Mouse (Mus musculus) brain, embryonic 14.5 days (tissue): ENCODE results near the gene Unc13c. TPM values are rescaled to one million over a fixed set of nuclear protein-coding genes. Genes with fewer than 3 reads are reported as not detected.

ENCODE experiments used
- DNase-seq: peaks from one replicate; pipeline ENCODE4 v3.0.0-alpha.2; 2011; ENCODE audit warnings: low read depth
- CTCF ChIP-seq: fragments of 200-500 bp; IDR thresholded peaks from 2 replicates; pipeline ENCODE4 v1.5.1; 2012; ENCODE audit warnings: inconsistent platforms, mild to moderate bottlenecking, moderate library complexity, borderline replicate concordance; ENCODE audit not compliant: insufficient read depth, insufficient read length; ENCODE audit errors: extremely low read depth
- POLR2A ChIP-seq: fragments of 200-500 bp; IDR thresholded peaks from 2 replicates; pipeline ENCODE4 v1.6.1; 2012; ENCODE audit warnings: mild to moderate bottlenecking, inconsistent platforms, borderline replicate concordance; ENCODE audit not compliant: poor library complexity, insufficient read depth, insufficient read length, severe bottlenecking; ENCODE audit errors: extremely low read depth
- polyA plus RNA-seq: library from polyadenylated mRNA; depleted of rRNA; stranded (reverse); fragments of >200 nt; gene quantifications from 2 replicates; pipeline ENCODE4 v1.2.3, GENCODE M21; 2012

The Unc13c gene
- polyA plus RNA-seq, 1 experiment: 2.8 TPM

DNA sequence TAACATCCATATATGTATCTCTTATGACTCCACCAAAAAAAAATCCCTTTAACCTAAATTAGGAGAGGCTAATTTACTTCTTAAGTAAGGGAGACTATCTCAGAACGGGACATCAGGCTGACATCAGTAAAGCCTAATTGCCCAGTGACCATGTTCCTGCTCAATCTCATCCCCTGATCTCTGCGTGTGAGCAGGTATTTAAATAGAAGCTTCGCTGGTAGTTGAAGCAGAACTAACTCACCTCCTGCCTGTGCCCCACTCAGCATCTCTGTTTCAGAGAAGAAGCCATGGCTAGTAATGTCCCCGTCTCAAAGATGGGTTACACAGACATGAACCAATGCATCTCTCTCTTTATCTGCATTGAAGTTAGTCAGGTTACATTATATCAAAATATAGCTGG lies 255.3 kb downstream of the Unc13c start:
- DNase-seq: no peak
- no peak for TF ChIP-seq POLR2A
- TF ChIP-seq CTCF: no peak

DNA sequence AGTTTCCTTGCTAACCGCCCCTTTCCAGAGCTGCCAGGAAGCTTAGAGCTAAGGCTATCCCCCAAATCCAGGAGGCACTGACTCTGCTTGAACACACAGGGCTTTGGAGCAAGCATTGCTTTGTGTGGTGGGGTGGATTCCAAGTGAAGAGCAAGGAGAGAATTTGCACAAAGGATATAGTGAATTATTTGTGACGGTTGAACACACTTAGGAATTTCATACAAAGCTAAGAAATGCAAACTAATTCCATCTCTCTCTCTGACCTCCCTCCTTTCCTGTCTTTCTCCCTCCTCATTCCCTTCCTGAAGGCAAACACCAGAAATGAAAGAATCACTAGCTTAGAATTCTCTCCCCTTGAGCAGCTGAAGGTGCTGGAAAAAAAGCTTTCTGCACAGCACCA lies 271.7 kb downstream of the Unc13c start:
- no peak for TF ChIP-seq CTCF
- no peak for TF ChIP-seq POLR2A
- DNase-seq: no peak

DNA sequence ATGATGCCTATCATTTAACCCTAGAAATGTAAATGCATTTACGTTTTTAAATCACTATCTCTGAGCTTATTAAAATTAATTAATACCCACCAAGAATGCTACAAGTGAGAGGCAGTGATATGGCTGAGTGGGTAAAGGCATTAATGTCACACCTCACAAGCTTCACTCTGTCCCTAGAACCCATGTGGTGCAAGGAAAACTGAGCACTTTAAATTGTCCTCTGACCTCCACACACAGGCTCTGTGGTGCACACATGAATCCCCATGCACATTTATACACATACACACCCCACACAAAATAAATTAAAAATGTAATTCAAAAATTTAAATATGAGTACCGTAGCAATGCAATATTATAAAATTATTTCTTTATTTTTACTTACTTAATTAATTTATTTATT lies 287.2 kb downstream of the Unc13c start:
- no peak for DNase-seq
- TF ChIP-seq CTCF (no peak), POLR2A (no peak)

DNA sequence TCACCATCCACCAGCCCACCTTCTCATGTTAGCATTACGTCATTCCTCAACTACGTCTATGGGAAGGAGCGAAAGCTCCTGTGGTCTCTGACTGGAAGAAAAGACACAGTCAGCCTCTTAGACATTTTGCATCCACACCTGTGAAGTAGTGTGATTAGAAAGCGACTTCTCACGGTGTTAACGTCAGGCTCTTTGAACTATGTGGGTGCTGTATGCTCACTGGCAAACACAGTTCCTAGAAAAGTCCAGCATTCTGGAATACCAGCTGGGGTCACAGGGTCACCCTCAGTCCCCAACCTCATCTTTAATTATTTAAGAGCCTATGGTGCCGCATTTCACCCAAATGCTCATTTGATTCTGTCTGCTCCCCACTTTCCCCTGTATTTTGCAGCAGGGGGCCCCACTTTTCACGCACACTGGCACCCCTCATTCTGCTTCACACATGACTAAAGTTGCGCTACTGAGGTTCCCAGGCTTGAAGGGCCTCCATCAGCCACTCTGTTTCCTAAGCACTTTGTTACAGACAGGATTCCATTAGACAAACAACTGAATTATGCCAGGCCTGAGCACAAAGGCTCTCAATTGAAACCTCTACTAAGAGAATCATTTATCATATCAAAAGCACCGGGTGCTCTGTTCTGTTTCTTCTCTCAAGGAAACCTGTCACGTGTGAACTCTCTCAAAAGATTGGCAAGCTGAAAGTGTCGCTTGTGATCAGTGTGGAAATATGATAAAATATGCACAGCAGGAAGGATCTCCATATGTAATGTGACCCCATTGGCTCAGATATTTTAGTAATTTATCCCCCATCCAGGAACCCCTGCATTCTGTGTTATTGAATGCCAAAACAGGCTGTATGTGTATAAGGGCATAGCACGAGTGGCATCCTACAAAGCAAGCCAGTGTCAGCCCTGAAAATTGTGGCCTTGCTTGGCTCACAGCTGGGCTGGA lies 287.9 kb downstream of the Unc13c start:
- DNase-seq: peak; percentile 84
- no peak for TF ChIP-seq POLR2A
- no peak for TF ChIP-seq CTCF

DNA sequence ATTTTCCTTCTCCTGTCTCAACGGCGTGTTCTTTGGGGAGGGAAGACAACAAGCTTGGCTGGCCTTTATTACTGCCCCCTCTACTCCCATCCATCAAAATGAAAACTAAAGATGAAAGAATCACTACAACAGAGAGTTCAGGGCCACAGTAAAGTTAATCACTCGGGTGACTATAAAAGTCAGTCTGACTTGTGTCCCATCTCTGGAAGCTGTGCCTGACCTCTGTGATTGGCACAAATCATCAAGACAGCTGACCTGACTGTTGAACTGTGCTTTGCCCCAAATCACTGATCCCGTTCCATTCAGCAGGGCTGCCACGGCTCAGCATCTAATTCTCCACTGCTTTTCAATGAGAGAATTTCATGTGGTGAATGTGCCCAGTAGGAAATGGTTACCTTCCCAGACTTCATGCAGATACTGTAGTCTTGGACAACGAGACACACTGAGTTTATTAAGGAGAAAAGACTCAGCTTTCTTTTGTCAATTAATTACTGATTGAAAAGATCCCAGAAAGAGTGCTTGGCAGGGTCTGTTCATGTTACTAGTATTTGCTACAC lies 297.0 kb downstream of the Unc13c start:
- TF ChIP-seq POLR2A: no peak
- TF ChIP-seq CTCF: no peak
- DNase-seq: no peak

DNA sequence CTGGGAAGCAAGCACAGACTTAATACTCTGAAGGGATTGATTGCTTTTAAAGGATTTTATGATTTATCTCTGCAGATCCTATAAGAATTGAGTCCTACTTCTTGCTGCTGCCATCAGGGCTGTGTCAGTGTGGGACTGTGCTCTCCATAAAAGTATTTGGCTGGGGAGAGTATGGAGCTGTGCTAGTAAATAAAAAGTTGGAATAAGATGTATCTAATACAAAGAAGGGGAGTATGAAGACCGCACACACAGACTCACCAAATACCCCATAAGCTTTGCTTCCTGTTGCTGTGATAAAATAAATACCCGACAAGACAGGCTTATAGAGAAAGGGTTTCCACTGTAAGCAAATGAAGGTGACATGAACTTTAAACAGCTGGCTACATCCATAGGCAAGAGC lies 298.7 kb downstream of the Unc13c start:
- TF ChIP-seq POLR2A: no peak
- TF ChIP-seq CTCF: no peak
- no peak for DNase-seq

DNA sequence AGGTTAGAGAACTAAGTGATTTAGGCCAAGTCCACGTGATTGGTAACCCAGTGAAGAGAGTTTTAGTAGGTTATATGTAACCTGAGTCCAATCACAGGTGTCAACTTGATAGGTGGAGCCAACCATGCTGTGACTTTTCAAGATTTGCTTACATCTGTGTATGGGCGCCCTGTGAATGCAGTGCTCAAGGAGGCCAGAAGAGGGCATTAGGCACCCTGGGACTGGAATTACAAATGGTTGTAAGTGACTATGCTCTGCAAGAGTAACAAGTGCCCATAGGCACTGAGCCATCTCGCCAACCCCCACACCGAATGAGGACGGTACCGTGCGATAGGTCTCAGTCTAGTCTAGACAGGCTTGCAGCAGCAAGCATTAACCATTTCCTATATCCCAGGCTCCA lies 305.9 kb downstream of the Unc13c start:
- DNase-seq: no peak
- TF ChIP-seq POLR2A: no peak
- TF ChIP-seq CTCF: no peak

DNA sequence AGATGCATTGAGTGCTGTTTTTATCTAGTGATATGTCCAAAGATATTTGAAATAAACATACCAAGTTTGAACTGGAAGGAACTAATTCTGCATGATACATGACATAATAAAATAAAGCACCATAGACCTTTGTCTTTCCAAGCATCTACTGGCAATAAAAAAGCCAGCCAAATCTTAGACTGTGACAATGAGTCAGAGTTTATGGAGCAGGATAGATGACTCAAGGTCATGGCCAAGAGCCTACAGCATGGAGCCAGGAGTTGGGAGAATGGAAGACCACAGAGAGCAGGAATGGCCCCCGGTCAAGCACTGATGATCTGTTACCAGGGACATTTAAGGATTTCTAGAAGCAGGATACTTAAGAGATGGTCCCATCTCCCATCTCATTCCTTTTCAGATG lies 319.7 kb downstream of the Unc13c start:
- TF ChIP-seq POLR2A: no peak
- no peak for TF ChIP-seq CTCF
- no peak for DNase-seq

DNA sequence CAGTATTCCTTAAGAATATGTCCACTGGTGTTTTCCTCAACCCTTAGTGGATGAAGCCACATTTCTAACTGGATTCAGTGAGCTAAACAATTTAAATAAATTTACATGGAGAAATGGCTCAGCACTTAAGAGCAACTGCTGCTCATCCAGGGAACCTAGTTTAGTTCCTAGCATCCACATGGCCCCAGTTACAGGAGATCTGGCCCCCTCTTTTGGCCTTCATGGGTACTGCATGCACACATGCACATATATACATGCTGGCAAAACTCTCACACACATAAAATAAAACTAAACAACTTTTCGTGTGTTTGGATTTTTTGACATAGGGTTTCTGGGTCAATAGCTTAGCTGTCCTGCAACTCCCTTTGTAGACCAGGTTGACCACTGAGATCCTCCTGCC lies 330.6 kb downstream of the Unc13c start:
- no peak; the same call in 1 of the 2 replicates for TF ChIP-seq CTCF
- no peak for TF ChIP-seq POLR2A
- peak; percentile 5 for DNase-seq

DNA sequence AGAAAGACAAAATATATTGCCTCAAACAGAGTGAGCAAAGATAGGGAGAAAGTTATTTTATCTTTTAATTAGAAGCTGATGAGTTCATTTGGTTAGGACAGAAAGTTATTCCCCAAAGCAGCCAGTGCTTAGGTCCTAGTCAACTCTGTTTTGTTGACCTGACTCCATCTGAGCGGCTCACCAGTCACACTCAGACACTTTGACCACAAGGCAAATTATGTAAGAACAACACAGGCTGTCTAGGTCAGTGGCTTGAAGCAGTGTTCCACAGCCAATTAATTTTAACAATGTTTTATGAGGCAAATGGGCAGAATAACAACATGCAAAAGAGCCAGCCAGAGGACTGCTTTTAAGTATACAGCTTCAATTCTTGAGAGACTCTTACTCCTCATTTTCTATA lies 343.6 kb downstream of the Unc13c start:
- DNase-seq: no peak
- TF ChIP-seq CTCF: no peak
- no peak for TF ChIP-seq POLR2A

DNA sequence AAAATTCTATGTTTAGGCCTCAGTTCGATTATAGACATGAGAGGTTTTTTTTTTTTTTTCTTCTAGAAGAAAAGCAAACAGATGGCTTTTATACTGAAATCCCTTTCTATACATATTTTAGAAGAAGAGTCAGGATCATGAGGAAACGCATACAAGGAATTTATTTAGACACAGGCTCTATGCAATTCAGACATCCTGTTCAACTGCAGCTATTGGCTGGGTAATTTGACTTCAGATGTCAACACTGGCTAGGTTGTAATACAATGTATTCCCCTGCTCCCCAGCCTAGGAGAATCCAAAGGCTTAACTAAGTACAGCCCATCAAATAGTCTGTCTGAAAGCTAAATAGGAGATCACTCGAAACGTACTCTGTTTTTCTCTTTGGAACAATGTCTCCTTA lies 355.9 kb downstream of the Unc13c start:
- TF ChIP-seq POLR2A (no peak), CTCF (no peak)
- no peak for DNase-seq

DNA sequence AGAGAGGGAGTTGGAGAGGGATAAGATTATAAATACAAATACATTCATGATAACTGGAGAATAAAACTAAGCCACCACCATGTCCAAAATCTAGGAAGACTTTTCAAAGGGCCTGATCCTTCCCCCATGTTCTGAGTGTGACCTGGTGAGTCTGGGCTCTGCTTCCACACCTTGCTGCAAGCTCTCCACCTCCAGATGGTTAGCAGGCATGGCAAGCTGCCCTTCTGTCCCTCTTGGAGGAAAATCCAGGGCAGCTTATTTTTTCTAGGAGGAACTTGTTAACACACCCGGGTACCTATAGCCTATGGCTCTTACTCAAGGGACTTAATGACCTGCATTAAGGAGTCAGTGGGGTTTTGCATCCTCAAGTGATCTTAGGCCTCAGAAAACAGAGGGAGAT lies 364.8 kb downstream of the Unc13c start:
- DNase-seq: no peak
- TF ChIP-seq POLR2A (no peak), CTCF (no peak)
